Mouse (Mus musculus): ENCODE results near the gene Bcl2l14.

Bcl2l14 gene

GRCm38 (mm10) chr6:134402914-134403683, 7.0 kb downstream of the Bcl2l14 start:
- DNase-seq (ENCODE audit: low spot score) = peak; percentile 73

DNA sequence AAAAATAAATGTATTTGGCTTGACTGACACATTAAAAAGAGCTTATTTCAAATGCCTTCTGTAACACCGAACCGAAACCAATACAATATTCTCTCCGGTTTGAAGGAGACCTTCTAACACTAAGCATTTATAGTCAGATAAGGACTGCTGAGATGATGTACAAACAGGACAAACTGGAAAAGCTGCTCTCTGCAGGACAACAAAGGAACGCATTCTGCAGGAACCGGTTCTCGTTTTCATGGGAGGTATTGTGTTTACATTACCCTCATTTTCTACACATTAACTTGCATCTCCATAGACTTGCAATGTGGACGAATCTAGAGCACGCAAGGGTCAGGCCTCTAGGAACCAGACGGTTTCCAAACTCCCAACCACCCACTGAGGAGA, 7.6 kb downstream of the Bcl2l14 start:
- DNase-seq (ENCODE audit: low spot score) = no peak

DNA sequence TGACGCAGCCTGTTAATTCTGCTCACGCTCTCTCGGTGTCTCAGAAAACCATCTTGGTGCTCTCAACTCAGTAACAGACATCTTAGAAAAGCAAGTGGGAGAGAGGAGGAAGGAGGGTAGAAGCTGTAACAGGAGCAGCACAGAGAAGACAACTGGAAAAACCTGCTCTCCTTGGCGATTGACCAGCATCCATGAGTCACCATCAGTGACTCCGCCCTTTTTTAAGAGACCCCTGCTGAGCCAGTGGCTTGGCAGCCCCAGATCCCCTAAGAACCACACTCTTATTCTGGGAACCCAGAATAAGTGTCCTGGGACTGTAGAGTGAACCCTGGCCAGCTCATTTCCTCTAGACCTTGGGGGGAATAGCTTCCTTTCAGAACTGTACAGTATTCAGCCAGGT, 11.1 kb downstream of the Bcl2l14 start:
- no peak for DNase-seq (ENCODE audit: low spot score)

DNA sequence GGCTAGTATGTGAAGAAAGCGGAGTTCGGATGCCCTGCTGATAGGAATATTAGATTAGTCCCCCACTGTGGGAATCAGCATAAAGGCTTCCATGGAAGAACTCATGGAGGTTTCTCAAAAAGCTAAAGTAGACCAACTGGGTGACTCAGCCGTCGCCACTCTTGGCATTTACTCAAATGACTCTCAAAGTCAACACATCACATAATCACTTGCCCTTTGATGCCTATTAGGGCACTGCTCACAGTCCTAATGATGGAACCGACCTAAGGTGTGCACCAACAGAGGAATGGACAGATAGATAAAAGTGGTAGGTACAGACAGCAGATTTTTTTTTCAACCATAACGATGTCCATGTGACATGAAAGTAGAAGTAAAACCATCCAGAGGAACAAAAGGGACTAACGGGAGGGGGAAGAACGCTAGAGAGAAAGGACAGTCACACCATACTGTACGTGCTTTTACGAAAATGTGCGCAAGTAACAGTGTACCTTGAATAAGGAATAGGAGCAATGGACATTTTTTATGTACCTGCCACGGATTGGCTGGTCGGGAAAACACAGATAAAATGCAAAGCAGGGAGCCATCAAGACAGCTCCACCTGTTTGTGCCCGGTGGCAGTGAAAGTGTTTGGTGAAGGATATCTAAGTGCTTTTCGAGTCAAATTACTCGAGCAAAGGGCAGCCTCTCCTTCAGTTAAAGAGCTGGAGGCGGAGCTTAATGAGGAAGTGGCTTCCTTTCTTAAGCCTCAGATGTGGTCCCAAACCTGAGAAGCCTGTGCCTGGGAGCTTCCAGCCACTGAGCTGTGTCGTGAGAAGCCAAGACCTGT, 17.8 kb downstream of the Bcl2l14 start:
- DNase-seq (ENCODE audit: low spot score) = no peak

DNA sequence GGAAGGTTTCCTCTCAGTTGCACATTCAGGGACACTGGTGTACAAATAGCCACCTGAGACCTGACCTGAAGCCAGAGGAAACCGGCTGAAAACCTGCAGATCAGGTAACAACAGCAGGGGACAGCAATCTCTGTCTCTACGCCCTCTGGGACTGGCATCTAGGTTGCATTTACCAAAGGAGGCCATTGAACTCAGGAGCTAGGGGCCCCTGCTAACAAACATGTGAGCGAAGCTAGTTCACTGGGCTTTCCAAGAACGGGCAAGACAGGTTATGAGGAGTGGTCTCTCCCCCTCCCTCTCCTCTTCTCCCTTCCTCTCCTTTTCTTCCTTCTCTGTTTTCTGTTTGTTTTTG, 18.4 kb downstream of the Bcl2l14 start:
- no peak for DNase-seq (ENCODE audit: low spot score)

DNA sequence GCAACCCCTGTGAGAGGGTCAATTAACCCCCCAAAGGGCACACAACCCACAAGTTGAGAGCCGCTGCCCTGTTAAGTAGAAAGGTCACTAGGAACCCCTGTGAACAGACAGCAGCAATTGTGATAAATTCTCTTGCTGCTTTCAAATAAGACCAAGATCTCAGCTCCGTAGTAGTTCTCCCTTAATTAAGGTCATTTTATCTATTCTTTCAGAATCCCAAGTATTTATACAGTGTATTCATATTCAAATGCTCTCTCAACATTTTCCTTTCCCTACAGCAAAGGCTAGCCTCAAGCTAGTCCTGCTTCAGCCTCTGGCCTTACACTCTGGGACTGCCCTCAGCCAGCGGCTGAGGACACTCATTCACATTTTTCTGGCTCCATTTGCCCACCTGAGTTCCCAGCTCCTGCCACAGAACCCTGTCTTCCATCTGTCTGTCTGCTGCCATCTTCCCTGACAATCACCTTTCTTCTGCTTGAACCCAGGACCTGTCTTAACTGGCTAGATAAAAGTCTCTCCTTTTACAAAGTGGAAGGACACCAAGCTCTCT, 20.5 kb downstream of the Bcl2l14 start:
- no peak for DNase-seq (ENCODE audit: low spot score)

GRCm38 (mm10) chr6:134417886-134418285, 21.8 kb downstream of the Bcl2l14 start:
- no peak for DNase-seq (ENCODE audit: low spot score)

DNA sequence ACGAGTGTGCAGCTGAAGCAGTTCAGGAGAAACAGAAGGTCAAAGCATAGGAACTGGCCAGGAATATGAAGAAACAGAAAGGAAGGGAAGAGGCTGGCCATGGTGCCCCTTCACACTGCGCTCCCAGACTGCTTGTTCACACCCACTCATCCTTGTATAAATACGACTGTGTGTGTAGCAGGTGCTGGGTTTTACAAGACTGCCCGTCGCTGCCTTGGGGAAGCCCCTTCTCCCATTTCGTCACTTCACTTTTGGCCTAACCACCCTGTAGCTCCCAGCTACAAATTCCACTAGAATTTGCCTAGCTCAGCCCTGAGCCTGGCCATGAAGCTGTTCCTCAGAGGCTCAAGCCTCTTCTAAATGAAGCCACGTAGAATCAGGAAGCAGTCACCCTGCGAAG, 24.3 kb downstream of the Bcl2l14 start:
- no peak for DNase-seq (ENCODE audit: low spot score)

DNA sequence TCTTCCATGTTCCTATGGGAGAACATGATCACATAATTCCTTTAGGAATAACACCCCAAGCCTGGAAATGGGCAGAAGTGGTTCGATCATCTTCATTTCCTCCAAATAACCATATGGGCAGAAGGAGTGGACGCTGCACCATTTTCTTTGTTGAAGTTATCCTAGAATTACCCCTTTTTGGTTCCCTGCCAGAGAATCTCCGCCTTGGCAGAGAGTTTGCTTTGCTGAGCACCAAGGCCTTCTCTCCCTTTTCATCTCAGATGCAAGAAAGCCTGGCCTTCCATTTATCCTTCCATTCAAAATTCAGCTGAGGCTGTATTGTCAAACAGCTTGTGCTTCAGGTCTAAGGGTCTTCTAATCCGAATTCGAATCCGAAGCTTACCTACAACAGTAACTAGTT, 25.8 kb downstream of the Bcl2l14 start:
- no peak for DNase-seq (ENCODE audit: low spot score)

DNA sequence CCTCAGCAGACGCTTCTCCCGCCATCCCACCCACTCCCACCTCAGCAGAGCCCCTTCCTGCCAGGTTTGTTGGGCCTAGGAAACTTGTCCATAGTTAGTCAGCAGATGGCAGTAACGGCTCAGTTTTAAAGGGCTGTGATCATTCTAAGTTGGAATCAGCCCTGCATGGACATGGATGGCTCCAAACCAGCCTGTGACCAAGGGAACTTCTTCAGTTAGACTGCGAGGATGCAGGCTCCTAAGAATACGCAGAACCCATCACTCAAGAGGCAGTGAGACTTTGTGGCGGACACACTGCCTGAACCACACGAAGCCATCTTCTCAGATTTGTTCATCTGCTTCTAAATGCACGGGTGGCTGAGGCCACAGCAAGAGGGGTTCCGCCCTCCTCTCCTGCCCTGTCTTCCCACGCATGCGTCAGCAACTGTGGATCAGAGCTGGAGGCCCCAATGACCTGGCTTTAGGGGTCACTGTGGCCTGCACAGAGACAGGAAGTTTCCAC, 29.1 kb downstream of the Bcl2l14 start:
- DNase-seq (ENCODE audit: low spot score) = peak; percentile 85

DNA sequence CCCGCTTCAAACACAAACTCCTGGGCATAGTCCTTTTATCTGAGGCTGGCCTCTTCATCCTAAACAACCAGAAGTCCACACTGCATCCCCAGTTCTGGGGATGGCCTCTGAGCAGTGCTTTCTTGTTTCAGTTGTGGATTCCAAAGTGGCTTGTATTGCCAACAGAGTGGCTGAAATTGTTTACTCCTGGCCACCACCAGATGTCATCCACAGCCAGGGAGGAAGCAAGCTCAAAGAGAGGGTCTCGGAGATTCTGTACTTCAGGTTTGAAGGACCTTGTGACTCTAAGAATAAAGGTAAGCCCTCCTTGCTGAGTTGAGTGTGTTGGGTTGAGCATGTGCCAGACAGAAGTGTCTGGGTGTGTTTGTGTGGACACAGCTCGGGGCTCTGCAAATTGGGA, 31.0 kb downstream of the Bcl2l14 start:
- peak; percentile 38 for DNase-seq (ENCODE audit: low spot score)

DNA sequence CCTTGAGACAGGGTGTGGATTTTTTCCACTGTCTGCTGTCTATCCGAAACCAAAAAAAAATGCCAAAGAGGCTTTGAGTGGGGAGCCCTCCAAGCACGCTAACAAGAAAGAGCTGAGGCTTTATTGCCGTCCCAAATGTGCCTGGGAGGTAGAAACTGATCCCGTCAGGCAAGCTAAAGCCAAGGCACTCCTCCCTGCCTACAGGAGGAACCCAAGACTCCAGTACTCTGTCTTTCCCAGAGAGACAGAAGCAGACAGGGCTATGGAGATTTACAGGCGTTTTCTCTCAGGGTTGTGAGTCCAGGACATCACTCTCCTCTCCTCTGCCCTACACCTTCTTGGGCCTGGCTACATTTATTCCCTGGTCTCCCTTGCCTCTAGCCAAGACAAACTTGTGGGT, 32.3 kb downstream of the Bcl2l14 start:
- DNase-seq (ENCODE audit: low spot score) = no peak

DNA sequence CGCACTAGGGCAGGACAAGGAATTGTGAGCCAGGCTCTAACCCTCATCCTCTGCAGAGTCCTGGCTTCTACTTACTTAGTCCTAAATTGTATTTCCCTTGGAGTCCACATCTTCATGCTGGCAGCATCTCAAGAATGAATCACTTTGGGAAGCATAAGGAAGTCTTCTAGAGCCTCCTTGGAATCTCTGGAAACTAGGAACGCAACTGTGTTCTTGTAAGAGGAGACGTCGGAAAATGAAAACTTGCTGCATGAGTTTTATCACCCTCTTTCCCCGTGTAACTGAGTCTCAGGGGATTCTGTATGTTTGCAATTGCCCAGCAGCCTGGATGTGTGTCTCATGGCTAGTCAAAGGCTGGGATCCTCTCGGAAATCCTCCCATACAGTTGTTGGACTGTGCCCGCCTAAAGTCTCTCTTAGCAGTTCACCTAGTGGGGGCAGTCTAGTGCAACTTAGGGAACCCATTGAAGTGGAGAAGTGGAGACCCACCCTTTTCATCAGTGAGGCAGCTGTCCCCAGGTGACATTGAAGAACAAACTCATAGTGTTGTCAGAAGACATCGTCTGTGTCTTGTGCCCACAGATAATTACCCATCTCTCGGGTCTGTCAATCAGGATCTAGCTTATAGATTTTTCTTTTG, 34.2 kb downstream of the Bcl2l14 start:
- no peak for DNase-seq (ENCODE audit: low spot score)

DNA sequence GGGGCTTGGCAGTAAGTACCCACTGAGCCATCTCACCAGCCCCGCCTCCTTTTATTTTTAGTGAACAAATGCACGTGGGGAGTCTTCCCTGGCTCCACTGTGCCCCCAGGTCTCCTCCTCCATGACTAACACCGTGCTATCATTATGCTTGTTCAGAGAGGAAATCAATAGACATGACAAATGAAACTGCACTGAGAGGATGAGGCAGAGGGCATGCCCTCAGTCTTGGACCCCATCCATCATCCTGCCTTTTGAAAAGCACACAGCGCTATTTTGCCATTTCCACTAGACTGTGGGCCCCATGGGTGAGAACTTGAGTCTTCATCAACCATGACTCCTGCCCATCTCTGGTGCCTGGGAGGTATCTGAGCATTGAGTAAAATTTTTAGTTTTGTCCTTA, 35.5 kb downstream of the Bcl2l14 start:
- no peak for DNase-seq (ENCODE audit: low spot score)

DNA sequence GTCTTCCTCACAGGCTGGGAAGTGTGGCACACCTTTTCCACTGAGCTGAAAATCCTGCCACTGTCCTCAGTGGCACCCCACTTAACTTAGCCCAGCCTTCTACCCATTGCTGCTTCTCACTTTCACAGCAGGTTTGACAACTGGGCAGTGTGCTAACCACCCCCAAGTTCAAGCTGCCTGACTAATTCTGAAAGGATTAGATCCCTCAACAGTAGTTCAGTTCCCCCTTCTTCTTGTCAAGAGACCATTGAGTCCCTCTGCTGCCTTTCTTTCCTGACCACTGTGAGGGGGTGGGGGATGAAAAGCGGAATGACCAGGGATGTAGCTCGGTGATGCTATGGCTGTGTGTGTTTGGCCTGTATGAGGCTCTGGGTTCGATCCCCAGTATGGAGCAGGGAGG, 37.2 kb downstream of the Bcl2l14 start:
- DNase-seq (ENCODE audit: low spot score) = no peak

- no peak for DNase-seq (ENCODE audit: low spot score)
Measured at GRCm38 (mm10) chr6:134434044-134434443, 37.9 kb downstream of the Bcl2l14 start.

DNA sequence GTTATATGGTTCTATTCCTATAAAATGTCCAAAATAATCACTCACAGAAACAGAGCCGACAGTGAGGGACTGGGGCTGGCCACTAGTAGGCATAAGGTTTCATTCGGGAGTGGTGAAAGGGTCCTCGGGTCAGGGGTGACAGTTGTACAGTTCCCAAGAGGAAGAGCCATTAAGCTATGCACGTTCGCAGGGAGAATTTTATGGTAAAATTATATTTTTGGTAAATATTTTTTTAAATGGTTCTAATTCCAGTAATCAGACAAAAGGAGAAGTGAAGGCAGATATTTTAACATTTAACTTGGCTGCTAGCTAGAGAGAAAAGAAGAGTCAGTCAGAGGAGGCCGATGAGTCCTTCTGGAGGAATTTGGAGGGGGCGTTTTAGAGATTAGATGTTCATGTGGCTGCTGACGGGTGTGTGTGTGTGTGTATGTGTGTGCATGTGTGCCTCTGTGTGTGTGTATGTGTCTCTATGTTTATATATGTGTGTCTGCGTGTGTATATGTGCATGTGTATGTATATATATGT, 38.8 kb downstream of the Bcl2l14 start:
- DNase-seq (ENCODE audit: low spot score) = no peak

- no peak for DNase-seq (ENCODE audit: low spot score)
Measured at GRCm38 (mm10) chr6:134436955-134437354, 40.8 kb downstream of the Bcl2l14 start.

DNA sequence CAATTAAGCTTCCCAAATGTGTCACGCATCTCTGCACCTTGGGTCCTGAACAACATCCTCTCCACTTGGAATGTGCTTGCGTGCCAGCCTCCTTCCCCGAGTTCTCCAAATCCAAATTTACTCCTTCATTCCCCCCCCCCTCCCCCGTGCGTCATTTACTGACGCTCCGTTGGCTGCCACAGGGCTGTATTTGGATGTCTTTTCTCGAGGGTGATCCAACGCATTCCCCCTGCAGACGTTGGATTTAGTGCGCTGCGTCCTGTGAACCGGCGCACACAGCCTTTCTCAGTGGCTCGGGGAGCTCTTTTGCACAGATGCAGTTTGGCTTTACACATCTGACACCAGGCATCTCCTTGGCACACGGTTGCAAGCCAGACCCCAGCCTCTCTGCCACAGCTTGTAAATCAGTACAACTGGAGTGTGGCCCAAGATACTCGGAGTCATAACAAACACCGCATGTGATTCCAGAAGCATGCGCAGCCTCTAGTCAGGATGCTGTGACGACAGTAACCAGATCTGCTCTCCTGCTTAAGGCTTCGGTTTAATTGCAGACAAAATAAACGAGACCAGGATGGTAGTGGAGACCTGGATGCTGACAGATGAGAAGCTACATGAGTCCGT, 43.4 kb downstream of the Bcl2l14 start:
- no peak for DNase-seq (ENCODE audit: low spot score)

DNA sequence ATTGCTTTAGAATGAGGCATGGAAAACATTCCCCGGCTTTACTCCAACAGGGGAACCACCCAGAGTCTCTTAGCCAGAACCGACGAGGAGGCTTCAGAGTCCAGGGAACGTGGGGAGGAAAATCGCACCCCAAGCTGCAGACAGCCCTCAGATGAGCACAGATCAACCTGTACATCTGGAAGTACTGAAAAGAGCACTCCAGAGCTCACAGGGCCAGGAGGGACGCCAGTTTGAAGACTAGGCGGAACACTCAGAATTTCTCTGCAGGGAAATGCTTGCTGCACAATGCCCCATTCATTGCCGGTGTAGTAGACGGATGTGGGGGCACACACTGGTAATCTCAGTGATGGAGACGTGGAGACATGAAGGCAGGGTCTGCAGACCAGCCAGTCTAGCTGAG, 43.9 kb downstream of the Bcl2l14 start:
- DNase-seq (ENCODE audit: low spot score) = no peak

DNA sequence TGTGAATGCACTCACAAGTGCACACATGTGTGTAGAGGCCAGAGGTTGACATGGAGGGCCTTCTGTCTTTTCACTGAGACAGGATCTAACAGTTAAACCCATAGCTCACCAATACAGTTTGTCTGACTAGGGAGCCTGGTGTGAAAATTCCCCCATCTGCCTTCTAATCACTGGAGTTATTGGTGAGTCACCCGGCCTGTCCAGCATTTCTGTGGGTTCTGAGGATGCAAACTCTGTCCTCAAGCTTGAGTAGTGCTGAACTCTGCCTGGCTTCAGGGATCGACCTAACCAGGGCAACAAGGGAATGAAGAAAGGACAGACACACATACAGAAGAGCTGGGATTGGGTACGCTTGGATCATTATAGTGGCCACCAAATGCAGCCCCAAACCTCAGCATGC, 45.6 kb downstream of the Bcl2l14 start:
- DNase-seq (ENCODE audit: low spot score) = no peak

GRCm38 (mm10) chr6:134442219-134442618, 46.1 kb downstream of the Bcl2l14 start:
- no peak for DNase-seq (ENCODE audit: low spot score)

All from adipocyte (in vitro differentiated cells).